Mouse (Mus musculus) kidney, postnatal 0 days (tissue): ENCODE measurements around the gene Wdr54. TPM values are rescaled to one million over a fixed set of nuclear protein-coding genes. Genes with fewer than 3 reads are reported as not detected.

ENCODE experiments used
- ATAC-seq: fragments of 200-750 bp; cut with Nextera tagmentation; replicated peaks from 2 replicates; pipeline ENCODE4 v1.8.0; 2017; ENCODE audit warnings: low read depth, moderate number of reproducible peaks, moderate TSS enrichment, moderate library complexity; ENCODE audit not compliant: low FRiP score
- DNase-seq: peaks from one replicate; pipeline ENCODE4 v3.0.0-alpha.2; 2016; ENCODE audit warnings: low spot score
- H3K27ac ChIP-seq: fragments of 300-500 bp; sonication (generic); 2 replicates; pipeline ENCODE4 v1.5.1; 2014; ENCODE audit warnings: mild to moderate bottlenecking
- H3K27me3 ChIP-seq: fragments of 300-500 bp; sonication (generic); 2 replicates; pipeline ENCODE4 v1.6.1; 2014; ENCODE audit warnings: low read length, mixed read lengths; ENCODE audit not compliant: insufficient read depth
- H3K36me3 ChIP-seq: fragments of 300-500 bp; sonication (generic); 2 replicates; pipeline ENCODE4 v1.6.1; 2014; ENCODE audit warnings: low read length, mixed read lengths; ENCODE audit not compliant: insufficient read depth
- H3K4me1 ChIP-seq: fragments of 300-500 bp; sonication (generic); replicated peaks from 2 replicates; pipeline ENCODE4 v1.6.1; 2014; ENCODE audit warnings: antibody characterized with exemption, low read length, mixed read lengths; ENCODE audit not compliant: insufficient read depth
- H3K4me2 ChIP-seq: fragments of 300-500 bp; sonication (generic); 2 replicates; pipeline ENCODE4 v1.6.1; 2014; ENCODE audit warnings: mild to moderate bottlenecking, low read length, moderate library complexity, mixed read lengths
- H3K4me3 ChIP-seq: fragments of 300-500 bp; sonication (generic); replicated peaks from 2 replicates; pipeline ENCODE4 v1.5.1; 2014; ENCODE audit warnings: low read depth, low read length
- H3K9ac ChIP-seq: fragments of 300-500 bp; sonication (generic); 2 replicates; pipeline ENCODE4 v1.6.1; 2014; ENCODE audit warnings: low read depth, low read length
- H3K9me3 ChIP-seq: fragments of 300-500 bp; sonication (generic); replicated peaks from 2 replicates; pipeline ENCODE4 v1.6.1; 2016; ENCODE audit warnings: low read length, inconsistent platforms, mixed read lengths
- CTCF ChIP-seq: IDR thresholded peaks from 2 replicates; pipeline ENCODE4 v1.5.1; 2016; ENCODE audit warnings: antibody characterized with exemption, low read depth, mild to moderate bottlenecking, moderate library complexity
- WGBS: fragments of 180-500 bp; shearing (Covaris S2); extraction: QIAGEN DNeasy Blood & Tissue Kit; methylation state at CpG from one replicate; pipeline ENCODE4 v1.1.7; 2014; 5-methylcytosine and 5-hydroxymethylcytosine counted together
- polyA plus RNA-seq: library from polyadenylated mRNA; unstranded; fragments of >200 nt; fragmentation: Nextera tagmentation; extraction: Ambion mirVana; gene quantifications from 2 replicates; pipeline ENCODE4 v1.2.1, GENCODE M21; 2015

Gene Wdr54
- polyA plus RNA-seq, 1 experiment from 2014 or later: 4.2 TPM

DNA sequence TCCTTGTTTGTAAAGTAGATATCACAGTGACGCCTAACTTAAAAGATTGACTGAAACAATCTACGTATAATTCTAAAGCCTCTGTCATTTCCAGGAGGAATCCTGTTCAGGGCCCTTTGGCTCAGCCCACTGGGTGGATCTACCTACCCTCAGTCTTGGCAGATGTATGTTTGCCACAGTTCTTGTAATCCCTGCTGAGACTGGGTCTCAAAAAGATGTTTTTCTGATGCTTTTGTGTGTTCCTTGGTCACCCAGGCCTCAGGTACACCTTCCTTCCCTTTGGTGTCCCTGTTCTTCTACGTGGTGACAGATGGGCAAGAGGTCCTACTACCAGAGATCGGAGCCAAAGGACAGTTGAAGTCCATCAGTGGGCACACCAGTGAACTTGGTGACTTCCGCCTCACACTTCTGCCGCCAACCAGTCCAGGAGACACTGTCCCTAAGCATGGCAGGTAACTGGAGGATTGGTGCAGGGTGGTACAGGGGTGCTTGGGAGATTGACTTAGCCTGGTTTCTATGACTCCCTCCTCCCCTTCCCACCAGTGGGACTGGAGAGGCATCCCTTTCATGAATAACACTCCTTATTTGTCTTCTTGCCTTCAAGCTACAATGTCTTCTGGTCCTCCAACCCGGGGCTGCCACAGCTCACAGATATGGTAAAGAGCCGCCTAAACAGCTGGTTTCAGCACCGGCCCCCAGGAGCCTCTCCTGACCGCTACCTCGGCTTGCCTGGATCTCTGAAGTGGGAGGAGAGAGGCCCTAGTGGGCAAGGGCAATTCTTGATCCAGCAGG is 39.6 kb downstream of the Wdr54 start:
- H3K4me3 ChIP-seq: peak overlapping the region; percentile 64
- no peak overlapping the region for H3K27ac ChIP-seq
- no peak for TF ChIP-seq CTCF
- no peaks in the 10 kb centered on the region for H3K9me3 ChIP-seq
- H3K9ac ChIP-seq: peak overlapping the region; percentile 76
- WGBS: 69% methylated on average over 11 of the region's 11 CpGs
- H3K36me3 ChIP-seq: 0 out of 2 replicates have a peak, but pooled peaks cover 5% of the 10 kb centered on the region
- H3K4me1 ChIP-seq: peaks cover 26% of the 10 kb centered on the region
- H3K4me2 ChIP-seq: peak overlapping the region; percentile 85
- DNase-seq (no peak), ATAC-seq (no peak)
- no peaks in the 10 kb centered on the region for H3K27me3 ChIP-seq

DNA sequence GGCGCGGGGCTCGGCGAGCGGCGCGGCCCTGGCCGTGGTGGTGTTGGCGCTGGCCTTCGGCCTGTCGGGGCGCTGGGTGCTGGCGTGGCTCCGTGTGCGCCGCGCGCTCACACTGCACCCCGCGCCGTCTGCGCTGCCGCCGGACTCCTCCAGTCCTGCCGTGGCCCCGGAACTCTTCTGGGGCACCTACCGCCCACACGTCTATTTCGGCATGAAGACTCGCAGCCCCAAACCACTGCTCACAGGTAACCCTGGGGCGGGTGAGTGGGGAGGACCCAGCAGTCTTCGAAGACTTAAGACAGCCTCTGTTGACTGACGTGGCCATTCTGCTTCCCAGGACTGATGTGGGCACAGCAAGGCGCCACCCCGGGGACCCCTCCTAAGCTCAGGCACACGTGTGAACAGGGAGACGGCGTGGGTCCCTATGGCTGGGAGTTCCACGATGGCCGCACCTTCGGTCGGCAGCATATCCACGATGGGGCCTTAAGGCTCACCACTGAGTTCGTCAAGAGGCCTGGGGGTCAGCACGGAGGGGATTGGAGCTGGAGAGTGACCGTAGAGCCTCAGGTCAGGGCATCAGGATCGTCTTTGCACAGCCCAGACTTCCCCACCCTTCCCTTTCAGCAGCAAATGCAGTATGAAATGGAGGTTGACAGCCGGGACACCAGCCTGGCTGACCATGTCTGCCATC is 40.4 kb downstream of the Wdr54 start:
- Histone ChIP-seq H3K4me2 (peak overlapping the region; percentile 85), H3K9ac (peak overlapping the region; percentile 76), H3K27ac (peak overlapping the region; percentile 76), H3K9me3 (no peaks in the 10 kb centered on the region), H3K4me1 (peaks cover 25% of the 10 kb centered on the region), H3K4me3 (peak overlapping the region; percentile 64), H3K36me3 (0 out of 2 replicates have a peak, but pooled peaks cover 5% of the 10 kb centered on the region), H3K27me3 (no peaks in the 10 kb centered on the region)
- TF ChIP-seq CTCF: no peak
- DNase-seq (no peak), ATAC-seq (peak; percentile 4)
- 2% methylated on average over 48 of the region's 48 CpGs for WGBS

DNA sequence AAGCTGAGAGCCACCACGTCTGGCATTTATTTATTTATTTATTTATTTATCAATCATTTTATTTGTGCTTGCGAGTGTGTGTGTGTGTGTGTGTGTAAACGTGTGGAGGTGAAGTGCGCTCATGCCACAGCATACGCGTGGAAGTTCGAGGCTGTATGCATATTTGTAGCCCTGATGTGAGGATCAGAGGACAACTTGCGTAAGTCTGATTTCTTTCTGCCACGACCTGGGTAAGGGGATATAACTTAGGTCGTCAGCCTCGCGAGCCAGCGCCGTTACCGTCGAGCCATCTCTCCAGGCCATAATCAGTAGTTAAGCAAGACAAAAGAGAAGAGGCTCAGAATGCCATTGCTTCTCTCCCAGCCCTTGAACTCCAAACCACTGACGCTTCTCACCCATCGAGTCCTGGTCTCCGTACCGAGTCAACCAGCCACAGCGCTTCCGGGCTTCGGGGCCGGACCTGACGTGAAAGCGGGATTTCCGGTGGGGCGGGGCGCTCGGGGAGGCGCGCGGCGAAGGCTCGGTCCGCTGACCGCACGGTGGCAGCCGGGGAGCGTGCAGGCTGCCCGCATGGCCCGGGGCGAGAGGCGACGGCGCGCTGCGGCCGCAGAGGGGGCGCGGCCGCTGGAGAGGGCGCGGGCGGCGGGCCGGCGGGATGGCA is 41.1 kb downstream of the Wdr54 start, which contains the start of gene Mogs:
Gene Mogs, plus strand, starts transcription at position 486 of the 661 bp plus-strand sequence.
- Histone ChIP-seq H3K9me3 (no peaks in the 10 kb centered on the region), H3K9ac (peak within 1 kb of the TSS; percentile 76), H3K27ac (peak within 1 kb of the TSS; percentile 76), H3K4me3 (peak within 1 kb of the TSS; percentile 64), H3K4me1 (peaks cover 19% of the 10 kb centered on the region), H3K27me3 (no peaks in the 10 kb centered on the region), H3K4me2 (peak within 1 kb of the TSS; percentile 85), H3K36me3 (0 out of 2 replicates have a peak, but pooled peaks cover 5% of the 10 kb centered on the region)
- ATAC-seq (peak; percentile 87), DNase-seq (peak; percentile 96)
- 1% methylated on average over 57 of the region's 58 CpGs for WGBS
- TF ChIP-seq CTCF: peak; percentile 65

DNA sequence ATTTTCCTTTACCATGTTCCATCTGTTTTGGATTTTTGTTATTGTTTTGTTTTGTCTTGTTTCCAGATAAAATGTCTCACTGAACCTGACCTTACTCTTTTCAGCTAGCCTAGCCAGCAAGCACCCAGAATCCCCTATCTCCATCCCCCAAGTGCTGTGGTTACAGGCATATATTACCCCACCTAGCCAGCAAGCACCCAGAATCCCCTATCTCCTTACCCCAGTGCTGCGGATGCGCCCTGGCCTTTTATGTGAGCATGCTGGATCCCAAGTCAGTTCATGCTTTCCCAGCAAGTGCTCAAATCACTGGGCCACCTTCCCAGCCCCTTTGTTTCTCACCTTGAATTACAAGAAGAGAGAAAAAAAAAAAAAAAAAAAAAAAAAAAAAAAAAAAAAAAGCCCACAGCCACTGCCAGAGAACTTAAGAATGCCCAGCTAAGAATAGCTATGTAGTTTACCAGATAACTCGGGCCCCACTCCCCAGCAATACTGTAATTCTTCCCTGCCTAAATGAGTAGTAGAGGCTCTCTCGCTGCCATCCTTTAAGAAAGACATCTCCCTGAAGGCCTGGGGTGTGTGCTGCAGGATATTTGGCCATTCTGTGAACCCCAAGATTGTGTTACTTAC is 44.6 kb downstream of the Wdr54 start:
- Histone ChIP-seq H3K4me2 (no peak overlapping the region), H3K9ac (no peak overlapping the region), H3K36me3 (no peaks in the 10 kb centered on the region), H3K27me3 (no peaks in the 10 kb centered on the region), H3K4me1 (peaks cover 15% of the 10 kb centered on the region; the same call in 1 of the 2 replicates), H3K27ac (no peak overlapping the region), H3K9me3 (no peaks in the 10 kb centered on the region), H3K4me3 (no peak overlapping the region)
- 85% methylated on average over 4 of the region's 4 CpGs for WGBS
- no peak for TF ChIP-seq CTCF
- ATAC-seq: no peak
- no peak for DNase-seq

DNA sequence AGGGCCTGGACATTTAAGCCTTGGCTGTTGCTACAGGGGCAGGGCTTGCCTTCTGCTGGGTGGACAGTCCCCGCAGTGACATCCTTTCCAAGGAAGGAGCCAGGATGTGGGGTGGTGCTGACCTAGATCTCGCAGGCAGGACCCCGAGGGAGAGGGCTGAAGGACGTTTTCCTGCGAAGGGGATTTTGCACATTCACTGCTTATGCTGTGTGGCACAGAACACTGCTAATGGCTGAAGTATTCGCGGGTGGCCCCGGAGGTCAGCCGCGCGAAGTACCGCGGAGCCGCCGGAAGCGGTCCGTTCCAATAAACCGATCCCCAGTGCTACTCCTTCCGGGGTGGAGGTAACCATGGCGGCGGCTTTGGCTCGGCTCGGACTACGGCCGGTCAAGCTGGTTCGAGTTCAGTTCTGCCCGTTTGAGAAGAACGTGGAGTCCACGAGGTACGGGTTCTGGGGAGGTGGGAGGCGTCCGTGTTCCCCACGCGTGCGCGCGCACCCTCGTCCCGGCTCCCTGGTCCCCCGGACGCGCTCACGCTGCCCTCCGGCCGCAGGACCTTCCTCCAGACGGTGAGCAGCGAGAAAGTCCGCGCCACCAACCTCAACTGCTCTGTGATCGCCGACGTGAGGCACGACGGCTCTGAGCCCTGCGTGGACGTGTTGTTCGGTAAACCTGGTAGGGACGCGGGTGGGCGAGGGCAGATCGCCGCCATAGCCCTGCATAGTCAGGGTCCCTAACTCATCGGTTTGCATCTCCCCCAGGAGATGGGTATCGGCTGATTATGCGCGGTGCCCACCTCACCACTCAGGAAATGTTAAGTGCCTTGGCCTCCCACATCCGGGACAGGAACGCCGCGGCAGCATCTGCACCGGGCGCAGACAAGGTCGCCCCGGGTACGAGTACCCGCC is 47.2 kb downstream of the Wdr54 start, which contains the start of gene Mrpl53:
Gene Mrpl53, plus strand, starts transcription at position 279 of the 907 bp plus-strand sequence.
- WGBS: under 1% methylated on average over 76 of the region's 76 CpGs
- peak within 1 kb of the TSS; percentile 78 for H3K4me3 ChIP-seq
- no peaks in the 10 kb centered on the region for H3K27me3 ChIP-seq
- DNase-seq: peak; percentile 88
- ATAC-seq: peak; percentile 85
- peak within 1 kb of the TSS; percentile 83 for H3K4me2 ChIP-seq
- H3K27ac ChIP-seq: peak within 1 kb of the TSS; percentile 83
- H3K36me3 ChIP-seq: no peaks in the 10 kb centered on the region
- H3K9ac ChIP-seq: peak within 1 kb of the TSS; percentile 89
- H3K9me3 ChIP-seq: no peaks in the 10 kb centered on the region
- no peak for TF ChIP-seq CTCF
- H3K4me1 ChIP-seq: peaks cover 7% of the 10 kb centered on the region; the same call in 1 of the 2 replicates
